Mouse (Mus musculus) urinary bladder, postnatal 14 days (tissue): ENCODE data around the gene Rtn4rl1.

Source experiments
- DNase-seq: peaks from one replicate; pipeline ENCODE4 v3.0.0; 2021; ENCODE audit warnings: low spot score

Gene Rtn4rl1

GRCm38 (mm10) chr11:75193256-75194071 lies at the start of gene Rtn4rl1:
Rtn4rl1 (plus strand) TSS chr11:75193783.
- peak; percentile 81 for DNase-seq

- DNase-seq, result no peak
These were observed 47.7 kb upstream of the Rtn4rl1 start for GRCm38 (mm10) chr11:75145841-75146240.

GRCm38 (mm10) chr11:75147106-75147845 lies 46.3 kb upstream of the Rtn4rl1 start:
- peak; percentile 67 for DNase-seq

- no peak for DNase-seq
These were observed 45.8 kb upstream of the Rtn4rl1 start for GRCm38 (mm10) chr11:75147846-75148168.

- no peak for DNase-seq
These were observed 45.1 kb upstream of the Rtn4rl1 start for GRCm38 (mm10) chr11:75148332-75149035.

GRCm38 (mm10) chr11:75150346-75150745 lies 43.2 kb upstream of the Rtn4rl1 start:
- no peak for DNase-seq

GRCm38 (mm10) chr11:75152603-75153557 lies 40.7 kb upstream of the Rtn4rl1 start:
- DNase-seq, result no peak

GRCm38 (mm10) chr11:75154053-75154585 lies 39.5 kb upstream of the Rtn4rl1 start:
- DNase-seq, result no peak

- no peak for DNase-seq
These were observed 37.6 kb upstream of the Rtn4rl1 start for GRCm38 (mm10) chr11:75155985-75156384.

GRCm38 (mm10) chr11:75156416-75156815 lies 37.2 kb upstream of the Rtn4rl1 start:
- DNase-seq, result peak; percentile 33

- peak; percentile 19 for DNase-seq
These were observed 36.5 kb upstream of the Rtn4rl1 start for GRCm38 (mm10) chr11:75157037-75157436.

- DNase-seq, result no peak
These were observed 35.7 kb upstream of the Rtn4rl1 start for GRCm38 (mm10) chr11:75157901-75158300.

- peak; percentile 20 for DNase-seq
These were observed 35.2 kb upstream of the Rtn4rl1 start for GRCm38 (mm10) chr11:75158432-75158831.

GRCm38 (mm10) chr11:75159564-75159963 lies 34.0 kb upstream of the Rtn4rl1 start:
- DNase-seq, result no peak

- DNase-seq, result no peak
These were observed 32.6 kb upstream of the Rtn4rl1 start for GRCm38 (mm10) chr11:75160954-75161353.

- no peak for DNase-seq
These were observed 32.1 kb upstream of the Rtn4rl1 start for GRCm38 (mm10) chr11:75161417-75162008.

GRCm38 (mm10) chr11:75162591-75163080 lies 30.9 kb upstream of the Rtn4rl1 start:
- DNase-seq, result no peak

- DNase-seq, result no peak
These were observed 30.2 kb upstream of the Rtn4rl1 start for GRCm38 (mm10) chr11:75163379-75163778.

GRCm38 (mm10) chr11:75164051-75164450 lies 29.5 kb upstream of the Rtn4rl1 start:
- no peak for DNase-seq

- no peak for DNase-seq
These were observed 28.8 kb upstream of the Rtn4rl1 start for GRCm38 (mm10) chr11:75164750-75165149.
